ENCODE assay signal across 30 mouse cellular contexts in the genomic region with DNA sequence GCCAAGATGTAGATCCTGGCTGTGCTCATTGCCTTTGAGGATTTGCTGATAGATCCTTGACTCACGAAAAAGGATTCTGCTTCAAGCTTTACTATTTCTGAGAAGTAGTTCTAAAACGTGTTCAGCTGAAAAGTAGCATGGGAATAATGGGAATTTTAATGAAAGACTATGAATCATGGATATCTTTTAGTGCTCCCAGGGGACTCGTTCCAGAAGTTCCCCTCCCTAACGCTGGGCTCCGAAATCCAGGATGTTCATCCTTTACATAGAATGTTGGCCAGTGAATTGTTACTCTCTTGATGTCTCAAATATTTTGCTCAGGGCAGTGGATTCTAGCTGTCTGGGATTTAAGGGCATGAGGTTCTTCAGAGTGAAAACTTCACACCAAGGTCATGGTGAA. TPM values are rescaled to one million over a fixed set of nuclear protein-coding genes. Genes with fewer than 3 reads are reported as not detected.
DNase-seq lines count a peak whose midpoint lies in the region; TF ChIP-seq lines count a peak whose summit lies in the region.
"Had no signal": no experiment of that assay in that cellular context is flagged by ENCODE, and none has a peak within 500 bp of the region (broad histone marks: within the 10 kb centered on the region; RNA-seq: fewer than 3 reads in every experiment).

No protein-coding gene starts in this region.

- H3K27ac ChIP-seq in gastrocnemius, adult 2 months = peak overlapping the region; percentile 24; the same call in 1 of the 2 replicates
- no peak overlapping the region for H3K27ac ChIP-seq in left cerebral cortex, adult 2 months
- H3K27ac ChIP-seq: embryonic facial prominence, embryonic 10.5 days; embryonic facial prominence, embryonic 13.5 days; forebrain, embryonic 10.5 days; forebrain, embryonic 13.5 days; heart, adult 2 months; heart, embryonic 10.5 days; heart, embryonic 13.5 days; hindbrain, embryonic 14.5 days; hindbrain, postnatal 0 days had no signal

- DNase-seq in gastrocnemius, adult 2 months = no peak
- no peak for DNase-seq in gastrocnemius, postnatal 10 days
- DNase-seq in 3134 (ENCODE audit: extremely low read depth, insufficient read length, low spot score) (peak; percentile 32), NIH3T3 (ENCODE audit: low read depth) (peak; percentile 80)
- DNase-seq in left cerebral cortex, adult 2 months (ENCODE audit: extremely low spot score in 1 of 2, low spot score in 2 of 2) = no peak
- no peak for DNase-seq in right cerebral cortex, postnatal 14 days
- DNase-seq: adrenal gland, adult 2 months; adrenal gland, postnatal 14 days; cerebellum, adult 11 months; cerebellum, adult 2 months; cerebellum, adult 9-11 months; cerebellum, postnatal 25 days; embryo, embryonic 11 days; gastrocnemius, postnatal 36 days; heart, adult 2 months; heart, postnatal 14 days; heart, postnatal 4 days had no signal

- intact Hi-C loops in gastrocnemius, adult 2 months (cut with DNase I) = no loop called here
- intact Hi-C loops in left cerebral cortex, adult 2 months (cut with DNase I) = no loop called here

- H3K4me3 ChIP-seq in gastrocnemius, adult 2 months = no peak overlapping the region
- H3K4me3 ChIP-seq in left cerebral cortex, adult 2 months = no peak overlapping the region
- H3K4me3 ChIP-seq: embryonic facial prominence, embryonic 10.5 days; embryonic facial prominence, embryonic 13.5 days; forebrain, embryonic 10.5 days; forebrain, embryonic 13.5 days; heart, adult 2 months; heart, embryonic 10.5 days; heart, embryonic 13.5 days had no signal

- TF ChIP-seq CTCF in gastrocnemius, adult 2 months (IDR thresholded peaks at IDR 0.05) = no peak
- no peak for TF ChIP-seq CTCF in left cerebral cortex, adult 2 months (IDR thresholded peaks at IDR 0.05)

RNA-seq across cellular contexts. Expression of gene Krt7, which starts 18.6 kb away (rescaled TPM):
- not detected for total RNA-seq in gastrocnemius, adult 2 months (2021)
- under 1 TPM in 1 of 2 experiments, not detected in 1; 0.45 TPM for total RNA-seq in gastrocnemius, postnatal 10 days (2021)
- total RNA-seq in left cerebral cortex, adult 2 months (2021) = under 1 TPM; 0.09 to 0.48 TPM
- total RNA-seq: gastrocnemius, adult 8-10 months had no signal

RNA-seq across cellular contexts. Expression of gene Krt80, which starts 22.3 kb away (rescaled TPM):
- total RNA-seq in gastrocnemius, adult 2 months (2021) = 1 to 10 TPM; 1.6 to 2.5 TPM
- 1 to 10 TPM in 1 of 2 experiments, under 1 TPM in 1; 0.66 to 1.4 TPM for total RNA-seq in gastrocnemius, postnatal 10 days (2021)
- 1 to 10 TPM; 2.9 to 3.9 TPM for total RNA-seq in left cerebral cortex, adult 2 months (2021)

RNA-seq across cellular contexts. Expression of gene Krt87, which starts 46.4 kb away (rescaled TPM):
- not detected for total RNA-seq in gastrocnemius, adult 2 months (2021)
- under 1 TPM; 0.11 to 0.12 TPM for total RNA-seq in gastrocnemius, postnatal 10 days (2021)
- under 1 TPM in 1 of 2 experiments, not detected in 1; 0.14 TPM for total RNA-seq in left cerebral cortex, adult 2 months (2021)
- total RNA-seq: adrenal gland, adult 2 months; adrenal gland, postnatal 14 days; adrenal gland, postnatal 4 days; ES-E14; gastrocnemius, adult 8-10 months; gastrocnemius, postnatal 36 days; granulocyte monocyte progenitor cell, adult 5-6 weeks; heart, adult 2 months; heart, postnatal 14 days; heart, postnatal 4 days had no signal

RNA-seq across cellular contexts. Expression of gene Krt88, which starts 55.3 kb away (rescaled TPM):
- total RNA-seq in gastrocnemius, adult 2 months (2021) = not detected
- not detected for total RNA-seq in gastrocnemius, postnatal 10 days (2021)
- total RNA-seq in left cerebral cortex, adult 2 months (2021) = not detected
- total RNA-seq: adrenal gland, adult 2 months; adrenal gland, postnatal 14 days; adrenal gland, postnatal 4 days; common myeloid progenitor, adult 5-6 weeks; ES-E14; gastrocnemius, adult 8-10 months; gastrocnemius, postnatal 36 days; granulocyte monocyte progenitor cell, adult 5-6 weeks; heart, adult 2 months; heart, postnatal 14 days; heart, postnatal 4 days; hindbrain, postnatal 0 days had no signal

Comparison
In these comparisons a context has a peak if more than half of its experiments do, and no peak if none do; other contexts are left out.
1. DNase-seq: peak in 3134 (single experiment) and NIH3T3 (single experiment); none in gastrocnemius, adult 2 months (single experiment), gastrocnemius, postnatal 10 days (single experiment), left cerebral cortex, adult 2 months (0 of 2) and right cerebral cortex, postnatal 14 days (single experiment).